Mouse (Mus musculus): Measurements from ENCODE around the gene Fbxw21. TPM values are rescaled to one million over a fixed set of nuclear protein-coding genes. Genes with fewer than 3 reads are reported as not detected.

Gene Fbxw21
- polyA plus RNA-seq (2014; fragmentation: Illumina TruSeq; extraction: RNeasy Lipid Tissue Mini Kit (QIAGEN cat#74804); ENCODE audit: low read depth, low replicate concordance): not detected

DNA sequence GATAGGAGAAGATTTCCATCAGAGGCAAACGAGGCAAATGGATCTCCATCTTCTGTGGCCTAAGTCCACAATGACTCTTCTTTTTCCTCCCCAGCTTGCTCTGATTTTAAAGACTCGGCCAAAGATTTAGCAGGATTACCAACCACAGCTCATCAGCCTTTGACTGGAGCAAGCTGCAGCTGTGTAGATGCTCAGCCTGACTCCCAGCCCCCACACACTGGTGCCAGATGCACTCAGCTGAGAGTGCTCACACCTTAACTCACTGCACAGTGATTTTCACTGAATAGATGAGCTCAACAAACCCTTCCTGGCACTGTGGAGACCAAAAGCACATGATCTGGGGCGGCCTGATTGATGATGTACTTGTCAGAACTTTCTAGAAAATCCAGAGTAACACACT lies at the start of gene Fbxw21:
Gene Fbxw21 (minus strand): TSS at position 101 of the 400 bp plus-strand sequence.

DNA sequence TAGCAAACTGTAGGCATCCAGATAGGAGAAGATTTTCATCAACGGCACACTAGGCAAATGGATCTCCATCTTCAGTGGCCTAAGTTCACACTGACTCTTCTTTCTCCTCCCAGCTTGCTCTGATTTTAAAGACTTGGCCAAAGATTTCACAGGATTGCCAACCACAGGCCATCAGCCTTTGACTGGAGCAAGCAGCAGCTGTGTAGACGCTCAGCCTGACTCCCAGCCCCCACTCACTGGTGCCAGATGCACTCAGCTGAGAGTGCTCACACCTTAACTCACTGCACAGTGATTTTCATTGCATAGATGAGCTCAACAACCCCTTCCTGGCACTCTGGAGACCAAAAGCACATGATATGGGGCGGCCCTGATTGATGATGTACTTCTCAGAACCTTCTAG lies 34.0 kb upstream of the Fbxw21 start, which contains the start of gene Fbxw13:
Gene Fbxw13 (minus strand): TSS at position 101 of the 400 bp plus-strand sequence.

DNA sequence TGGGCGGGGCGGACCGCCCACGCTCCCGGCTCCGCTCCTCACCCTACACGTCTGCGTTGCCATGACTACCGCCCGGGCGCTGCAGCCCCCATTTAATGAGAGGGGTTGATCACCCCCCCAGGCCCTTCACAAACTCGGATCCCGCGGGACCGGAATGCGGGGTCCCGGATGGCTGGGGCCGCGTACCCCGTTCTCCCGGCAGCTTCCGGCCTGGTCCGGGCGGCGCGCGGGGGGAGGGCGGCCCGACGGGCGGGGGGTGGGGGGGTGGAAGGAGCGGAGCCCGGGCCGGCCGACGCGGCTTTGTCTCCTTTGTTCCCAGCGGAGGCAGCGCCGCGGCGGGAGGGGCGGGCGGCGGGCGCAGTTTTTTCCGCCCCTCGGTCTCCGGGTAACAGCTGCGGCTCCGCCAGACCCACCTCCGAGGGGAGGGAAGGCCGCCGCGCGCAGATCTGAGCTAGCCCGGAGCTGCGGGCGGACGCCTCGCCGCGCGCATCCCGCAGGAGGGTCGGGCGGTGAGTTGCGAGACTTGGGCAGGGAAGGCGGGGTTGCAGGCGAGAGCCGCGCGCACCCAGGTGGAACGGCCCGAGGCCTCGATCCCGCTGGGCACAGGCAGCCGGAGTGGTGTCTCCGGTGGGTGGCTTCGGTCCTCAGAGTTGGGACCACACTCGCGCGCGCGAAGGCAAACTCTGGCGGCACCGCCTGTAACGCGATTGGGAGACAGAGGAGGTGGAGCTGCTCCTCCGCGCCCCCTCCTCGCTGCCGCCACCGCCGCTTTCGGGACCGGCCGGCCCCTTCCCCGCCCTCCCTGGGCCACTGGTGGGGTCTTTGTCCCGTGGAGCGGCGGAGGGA lies 66.5 kb downstream of the Fbxw21 start, which contains the start of gene Plxnb1:
Gene Plxnb1 (plus strand): TSS at position 253 of the 846 bp plus-strand sequence.

Other genes with a start within 250 kb of the Fbxw21 start
- gene Tmem89, start 247.4 kb downstream of the Fbxw21 start, polyA plus RNA-seq (2014; fragmentation: Illumina TruSeq; extraction: RNeasy Lipid Tissue Mini Kit (QIAGEN cat#74804); ENCODE audit: low read depth, low replicate concordance): 3.0 TPM
- gene Uqcrc1, start 225.4 kb downstream of the Fbxw21 start, polyA plus RNA-seq (2014; fragmentation: Illumina TruSeq; extraction: RNeasy Lipid Tissue Mini Kit (QIAGEN cat#74804); ENCODE audit: low read depth, low replicate concordance): 159 TPM
- gene Col7a1, start 208.5 kb downstream of the Fbxw21 start, polyA plus RNA-seq (2014; fragmentation: Illumina TruSeq; extraction: RNeasy Lipid Tissue Mini Kit (QIAGEN cat#74804); ENCODE audit: low read depth, low replicate concordance): 15.2 TPM
- 1.5 TPM for gene Ucn2, start 176.0 kb downstream of the Fbxw21 start, polyA plus RNA-seq (2014; fragmentation: Illumina TruSeq; extraction: RNeasy Lipid Tissue Mini Kit (QIAGEN cat#74804); ENCODE audit: low read depth, low replicate concordance)
- 23.7 TPM for gene Pfkfb4, start 170.3 kb downstream of the Fbxw21 start, polyA plus RNA-seq (2014; fragmentation: Illumina TruSeq; extraction: RNeasy Lipid Tissue Mini Kit (QIAGEN cat#74804); ENCODE audit: low read depth, low replicate concordance)
- 103 TPM for gene Shisa5, start 123.5 kb downstream of the Fbxw21 start, polyA plus RNA-seq (2014; fragmentation: Illumina TruSeq; extraction: RNeasy Lipid Tissue Mini Kit (QIAGEN cat#74804); ENCODE audit: low read depth, low replicate concordance)
- 17.6 TPM for gene Trex1, start 102.3 kb downstream of the Fbxw21 start, polyA plus RNA-seq (2014; fragmentation: Illumina TruSeq; extraction: RNeasy Lipid Tissue Mini Kit (QIAGEN cat#74804); ENCODE audit: low read depth, low replicate concordance)
- 10.4 TPM for gene Atrip, start 87.9 kb downstream of the Fbxw21 start, polyA plus RNA-seq (2014; fragmentation: Illumina TruSeq; extraction: RNeasy Lipid Tissue Mini Kit (QIAGEN cat#74804); ENCODE audit: low read depth, low replicate concordance)
- gene Ccdc51, start 79.5 kb downstream of the Fbxw21 start, polyA plus RNA-seq (2014; fragmentation: Illumina TruSeq; extraction: RNeasy Lipid Tissue Mini Kit (QIAGEN cat#74804); ENCODE audit: low read depth, low replicate concordance): 7.0 TPM
- gene Tma7, start 79.5 kb downstream of the Fbxw21 start, polyA plus RNA-seq (2014; fragmentation: Illumina TruSeq; extraction: RNeasy Lipid Tissue Mini Kit (QIAGEN cat#74804); ENCODE audit: low read depth, low replicate concordance): 214 TPM
- 10.7 TPM for gene Plxnb1, start 66.7 kb downstream of the Fbxw21 start, polyA plus RNA-seq (2014; fragmentation: Illumina TruSeq; extraction: RNeasy Lipid Tissue Mini Kit (QIAGEN cat#74804); ENCODE audit: low read depth, low replicate concordance)
- gene Fbxw13, start 33.9 kb upstream of the Fbxw21 start, polyA plus RNA-seq (2014; fragmentation: Illumina TruSeq; extraction: RNeasy Lipid Tissue Mini Kit (QIAGEN cat#74804); ENCODE audit: low read depth, low replicate concordance): not detected
- gene Fbxw20, start 72.7 kb upstream of the Fbxw21 start, polyA plus RNA-seq (2014; fragmentation: Illumina TruSeq; extraction: RNeasy Lipid Tissue Mini Kit (QIAGEN cat#74804); ENCODE audit: low read depth, low replicate concordance): not detected
- not detected for gene Fbxw14, start 125.6 kb upstream of the Fbxw21 start, polyA plus RNA-seq (2014; fragmentation: Illumina TruSeq; extraction: RNeasy Lipid Tissue Mini Kit (QIAGEN cat#74804); ENCODE audit: low read depth, low replicate concordance)
- gene Fbxw28, start 177.6 kb upstream of the Fbxw21 start, polyA plus RNA-seq (2014; fragmentation: Illumina TruSeq; extraction: RNeasy Lipid Tissue Mini Kit (QIAGEN cat#74804); ENCODE audit: low read depth, low replicate concordance): not detected
- gene Fbxw22, start 242.3 kb upstream of the Fbxw21 start, polyA plus RNA-seq (2014; fragmentation: Illumina TruSeq; extraction: RNeasy Lipid Tissue Mini Kit (QIAGEN cat#74804); ENCODE audit: low read depth, low replicate concordance): not detected